Mouse (Mus musculus) midbrain, postnatal 0 days (tissue): ENCODE results near the gene Gm10642. TPM values are rescaled to one million over a fixed set of nuclear protein-coding genes. Genes with fewer than 3 reads are reported as not detected.
A peak's percentile ranks its signal among the peaks of the same experiment; 100 is the strongest.

Experiments used
- ATAC-seq: fragments of 200-750 bp; cut with Nextera tagmentation; 2 replicates; pipeline ENCODE4 v1.8.0; 2017; ENCODE audit warnings: moderate number of reproducible peaks, mild to moderate bottlenecking, moderate TSS enrichment, moderate library complexity; ENCODE audit not compliant: low FRiP score
- DNase-seq: peaks from one replicate; pipeline ENCODE4 v3.0.0-alpha.2; 2015; ENCODE audit warnings: low spot score
- H3K27ac ChIP-seq: fragments of 300-500 bp; sonication (generic); 2 replicates; pipeline ENCODE4 v1.5.1; 2014; ENCODE audit warnings: low read depth, mild to moderate bottlenecking, low read length, mixed read lengths
- H3K27me3 ChIP-seq: fragments of 300-500 bp; sonication (generic); 2 replicates; pipeline ENCODE4 v1.6.1; 2014; ENCODE audit warnings: low read length, control low read depth, mixed read lengths; ENCODE audit not compliant: insufficient read depth
- H3K36me3 ChIP-seq: fragments of 300-500 bp; sonication (generic); 2 replicates; pipeline ENCODE4 v1.6.1; 2014; ENCODE audit warnings: low read length, control low read depth, mixed read lengths; ENCODE audit not compliant: insufficient read depth
- H3K4me1 ChIP-seq: fragments of 300-500 bp; sonication (generic); 2 replicates; pipeline ENCODE4 v1.6.1; 2014; ENCODE audit warnings: mild to moderate bottlenecking, control low read depth, antibody characterized with exemption, low read length, mixed read lengths; ENCODE audit not compliant: insufficient read depth
- H3K4me2 ChIP-seq: fragments of 300-500 bp; sonication (generic); 2 replicates; pipeline ENCODE4 v1.6.1; 2014; ENCODE audit warnings: low read depth, mild to moderate bottlenecking, low read length, mixed read lengths; ENCODE audit not compliant: poor library complexity, severe bottlenecking
- H3K4me3 ChIP-seq: fragments of 300-500 bp; sonication (generic); 2 replicates; pipeline ENCODE4 v1.5.1; 2014; ENCODE audit warnings: low read depth, mild to moderate bottlenecking, low read length, moderate library complexity
- H3K9ac ChIP-seq: fragments of 300-500 bp; sonication (generic); replicated peaks from 2 replicates; pipeline ENCODE4 v1.6.1; 2014; ENCODE audit warnings: mild to moderate bottlenecking, low read length, moderate library complexity, mixed read lengths; ENCODE audit not compliant: poor library complexity, severe bottlenecking
- H3K9me3 ChIP-seq: fragments of 300-500 bp; sonication (generic); 2 replicates; pipeline ENCODE4 v1.6.1; 2016; ENCODE audit warnings: low read length, control low read depth
- CTCF ChIP-seq: IDR thresholded peaks from 2 replicates; pipeline ENCODE4 v1.5.1; 2016; ENCODE audit warnings: antibody characterized with exemption, mild to moderate bottlenecking
- WGBS: fragments of 180-500 bp; shearing (Covaris S2); extraction: QIAGEN DNeasy Blood & Tissue Kit; methylation state at CpG from one replicate; pipeline ENCODE4 v1.1.7; 2014; 5-methylcytosine and 5-hydroxymethylcytosine counted together
- polyA plus RNA-seq: library from polyadenylated mRNA; unstranded; fragments of >200 nt; fragmentation: Nextera tagmentation; extraction: Ambion mirVana; gene quantifications from 2 replicates; pipeline ENCODE4 v1.2.1, GENCODE M21; 2015
- total RNA-seq: library from RNA; depleted of rRNA; stranded (reverse); fragments of >200 nt; gene quantifications from 2 replicates; pipeline ENCODE4 v1.2.3, GENCODE M21; 2014

The Gm10642 gene
- total and polyA plus RNA-seq, 2 experiments from 2014 or later: 1.3 to 1.4 TPM

DNA sequence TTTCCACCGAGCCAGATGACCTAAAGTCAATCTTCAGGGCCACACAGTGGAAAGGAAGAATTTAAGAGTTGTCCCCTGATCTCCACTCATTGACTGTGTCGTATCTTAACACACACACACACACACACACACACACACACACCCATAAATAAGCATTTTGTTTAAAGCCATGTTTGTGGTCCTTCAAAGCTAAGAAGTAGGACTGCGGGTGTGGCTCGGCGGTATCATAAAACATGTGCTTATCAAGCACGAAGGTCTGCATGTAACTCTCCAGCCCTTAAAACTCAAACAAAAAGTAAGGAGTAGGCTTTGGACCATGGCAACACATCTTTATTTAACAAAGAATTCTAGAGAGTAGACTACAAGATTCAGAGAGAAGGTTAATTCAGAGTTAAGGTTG lies 14.3 kb downstream of the Gm10642 start:
- 96% methylated on average over 6 of the region's 6 CpGs for WGBS
- no peaks in the 10 kb centered on the region for H3K4me1 ChIP-seq
- TF ChIP-seq CTCF: no peak
- H3K9me3 ChIP-seq: no peaks in the 10 kb centered on the region
- no peak overlapping the region for H3K4me3 ChIP-seq
- H3K27me3 ChIP-seq: no peaks in the 10 kb centered on the region
- H3K9ac ChIP-seq: no peak overlapping the region
- ATAC-seq (no peak), DNase-seq (no peak)
- H3K4me2 ChIP-seq: no peak overlapping the region
- H3K27ac ChIP-seq: no peak overlapping the region
- H3K36me3 ChIP-seq: no peaks in the 10 kb centered on the region

DNA sequence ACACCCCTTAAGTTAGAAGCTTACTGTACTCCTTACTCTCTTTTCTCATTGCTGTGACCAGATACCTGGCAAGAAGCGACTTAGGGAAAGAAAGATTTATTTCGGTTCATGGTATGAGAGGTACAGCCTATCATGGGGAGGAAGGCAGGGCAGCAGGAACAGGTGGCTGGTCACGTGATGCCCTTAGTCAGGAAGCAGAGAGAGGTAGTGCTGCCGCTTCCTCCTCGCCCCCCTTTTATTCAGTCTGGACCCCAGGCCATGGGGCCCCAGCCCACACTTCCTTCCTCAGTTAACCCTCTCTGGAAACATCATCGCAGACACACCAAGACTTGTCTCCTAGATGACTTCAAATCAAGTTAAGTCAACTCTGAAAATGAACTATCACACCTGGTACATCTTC lies 15.2 kb downstream of the Gm10642 start:
- no peak overlapping the region for H3K4me2 ChIP-seq
- no peak for DNase-seq

DNA sequence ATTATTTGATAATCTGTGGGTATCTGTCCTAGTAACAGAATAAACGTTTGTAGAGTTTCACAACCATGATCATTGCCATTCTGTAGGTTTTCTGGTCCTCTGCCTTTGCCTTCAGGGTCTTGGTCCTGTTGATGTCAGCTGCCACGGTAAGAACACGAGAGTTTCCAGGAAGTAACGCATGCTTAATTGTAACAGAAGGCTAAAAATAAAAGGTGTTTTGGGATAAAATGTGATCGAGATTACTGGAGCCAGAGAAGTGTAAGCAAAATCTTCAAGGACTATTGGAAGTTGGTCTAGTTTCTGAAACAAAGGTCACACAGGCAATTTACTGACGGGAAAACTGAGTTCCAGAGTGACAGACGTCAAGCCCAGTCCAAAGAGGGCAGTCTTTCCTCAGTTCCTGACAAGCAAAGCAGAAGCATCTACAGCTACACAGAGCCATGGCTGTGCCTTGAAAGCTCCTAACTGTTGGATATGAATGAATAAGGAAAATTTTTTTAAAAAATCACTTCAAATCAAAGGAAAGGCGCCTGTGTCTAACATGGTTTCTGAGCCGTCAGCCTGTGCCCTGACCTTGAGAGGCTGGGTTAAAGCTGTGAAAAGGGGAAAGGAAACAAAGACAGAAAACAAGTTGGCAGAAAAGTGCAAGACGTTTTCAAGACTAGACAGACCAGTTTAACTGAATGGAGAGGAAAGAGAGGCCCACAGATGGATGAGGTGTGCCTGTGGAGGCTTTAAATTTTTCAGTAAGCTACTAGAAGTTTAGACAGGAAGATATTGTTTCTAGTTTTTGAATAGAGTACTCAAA lies 15.9 kb downstream of the Gm10642 start:
- Histone ChIP-seq H3K9ac (no peak overlapping the region), H3K9me3 (no peaks in the 10 kb centered on the region), H3K4me1 (no peaks in the 10 kb centered on the region), H3K4me3 (no peak overlapping the region), H3K27me3 (no peaks in the 10 kb centered on the region), H3K4me2 (no peak overlapping the region), H3K36me3 (no peaks in the 10 kb centered on the region), H3K27ac (no peak overlapping the region)
- peak; percentile 21 for DNase-seq
- 53% methylated on average over 10 of the region's 10 CpGs for WGBS
- no peak for ATAC-seq
- TF ChIP-seq CTCF: peak; percentile 54

More for the DNA sequence above, 15.2 kb downstream of the Gm10642 start:
- H3K4me3 ChIP-seq: no peak overlapping the region
- H3K9me3 ChIP-seq: no peaks in the 10 kb centered on the region
- no peak for ATAC-seq
- WGBS: 80% methylated on average over 6 of the region's 6 CpGs
- no peaks in the 10 kb centered on the region for H3K27me3 ChIP-seq
- no peaks in the 10 kb centered on the region for H3K36me3 ChIP-seq
- no peak overlapping the region for H3K9ac ChIP-seq
- no peak overlapping the region for H3K27ac ChIP-seq
- H3K4me1 ChIP-seq: no peaks in the 10 kb centered on the region
- TF ChIP-seq CTCF: no peak

DNA sequence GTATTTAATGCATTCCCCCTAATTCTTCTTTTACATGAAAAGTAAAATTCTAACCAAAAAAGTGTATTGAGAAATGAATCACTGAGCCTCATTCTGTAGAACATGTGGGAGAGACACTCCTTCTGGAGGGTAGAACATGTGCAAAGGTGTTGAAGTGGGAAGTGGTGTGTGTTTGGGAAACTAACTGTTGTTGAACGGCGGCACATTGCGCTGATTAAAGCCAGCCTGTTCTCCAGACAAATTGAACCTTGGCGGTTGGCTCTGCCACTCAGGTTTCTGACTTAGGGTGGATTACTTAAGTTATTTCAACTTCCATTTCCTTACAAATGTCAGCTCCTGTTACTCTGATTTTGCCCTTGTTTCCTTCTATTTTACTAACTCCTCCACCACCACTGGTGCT lies 17.6 kb downstream of the Gm10642 start:
- no peak overlapping the region for H3K4me3 ChIP-seq
- no peaks in the 10 kb centered on the region for H3K4me1 ChIP-seq
- no peaks in the 10 kb centered on the region for H3K9me3 ChIP-seq
- no peak overlapping the region for H3K4me2 ChIP-seq
- TF ChIP-seq CTCF: no peak
- no peak for ATAC-seq
- H3K27ac ChIP-seq: no peak overlapping the region
- DNase-seq: no peak
- H3K36me3 ChIP-seq: no peaks in the 10 kb centered on the region
- H3K9ac ChIP-seq: no peak overlapping the region
- no peaks in the 10 kb centered on the region for H3K27me3 ChIP-seq
- 94% methylated on average over 4 of the region's 4 CpGs for WGBS

DNA sequence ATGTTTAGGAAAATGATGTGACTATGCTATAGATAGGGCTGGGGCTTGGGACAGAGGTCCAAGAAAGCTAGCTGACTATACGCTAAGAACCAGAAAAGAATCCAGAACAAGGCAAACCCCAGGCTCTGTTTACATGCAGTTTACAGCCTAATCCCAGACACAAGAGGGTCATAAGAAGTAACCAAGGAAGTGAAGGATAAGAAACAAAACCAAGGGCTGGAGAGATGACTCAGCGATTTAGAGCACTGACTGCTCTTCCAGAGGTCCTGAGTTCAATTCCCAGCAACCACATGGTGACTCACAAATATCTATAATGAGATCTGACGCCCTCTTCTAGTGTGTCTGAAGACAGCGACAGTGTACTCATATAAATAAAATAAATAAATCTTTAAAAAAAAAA lies 19.1 kb downstream of the Gm10642 start:
- DNase-seq (no peak), ATAC-seq (no peak)
- no peaks in the 10 kb centered on the region for H3K27me3 ChIP-seq
- H3K36me3 ChIP-seq: no peaks in the 10 kb centered on the region
- TF ChIP-seq CTCF: no peak
- no peak overlapping the region for H3K27ac ChIP-seq
- no peaks in the 10 kb centered on the region for H3K9me3 ChIP-seq
- H3K9ac ChIP-seq: no peak overlapping the region
- 84% methylated on average over 4 of the region's 4 CpGs for WGBS
- H3K4me1 ChIP-seq: no peaks in the 10 kb centered on the region
- no peak overlapping the region for H3K4me3 ChIP-seq
- H3K4me2 ChIP-seq: no peak overlapping the region

DNA sequence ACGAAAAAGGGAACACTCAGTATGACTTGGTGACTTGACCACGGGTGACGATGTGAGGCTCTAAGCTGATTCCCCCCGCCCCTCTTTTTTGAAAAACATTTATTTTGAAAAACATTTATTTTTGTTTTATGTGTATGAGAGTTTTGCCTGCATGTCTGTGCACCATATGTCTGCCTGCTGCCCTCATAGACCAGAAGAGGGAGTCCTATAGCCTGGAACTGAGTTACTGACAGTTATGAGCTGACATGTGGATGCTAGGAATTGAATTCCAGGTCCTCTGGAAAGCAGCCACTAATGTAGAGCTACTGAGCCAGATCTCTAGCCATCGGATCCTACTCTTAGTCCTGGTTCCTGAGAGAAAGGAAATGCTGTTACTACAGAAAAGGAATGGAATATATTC lies 19.9 kb downstream of the Gm10642 start:
- no peak overlapping the region for H3K9ac ChIP-seq
- H3K4me2 ChIP-seq: no peak overlapping the region
- no peaks in the 10 kb centered on the region for H3K27me3 ChIP-seq
- H3K9me3 ChIP-seq: no peaks in the 10 kb centered on the region
- H3K4me3 ChIP-seq: no peak overlapping the region
- H3K4me1 ChIP-seq: no peaks in the 10 kb centered on the region
- no peak for DNase-seq
- ATAC-seq: no peak
- H3K36me3 ChIP-seq: no peaks in the 10 kb centered on the region
- WGBS: 91% methylated on average over 5 of the region's 5 CpGs
- TF ChIP-seq CTCF: 0 out of 2 replicates have a peak, but pooled peaks have one; percentile 15
- H3K27ac ChIP-seq: no peak overlapping the region
